ENCODE assay signal across 8 mouse cellular contexts in the genomic region with DNA sequence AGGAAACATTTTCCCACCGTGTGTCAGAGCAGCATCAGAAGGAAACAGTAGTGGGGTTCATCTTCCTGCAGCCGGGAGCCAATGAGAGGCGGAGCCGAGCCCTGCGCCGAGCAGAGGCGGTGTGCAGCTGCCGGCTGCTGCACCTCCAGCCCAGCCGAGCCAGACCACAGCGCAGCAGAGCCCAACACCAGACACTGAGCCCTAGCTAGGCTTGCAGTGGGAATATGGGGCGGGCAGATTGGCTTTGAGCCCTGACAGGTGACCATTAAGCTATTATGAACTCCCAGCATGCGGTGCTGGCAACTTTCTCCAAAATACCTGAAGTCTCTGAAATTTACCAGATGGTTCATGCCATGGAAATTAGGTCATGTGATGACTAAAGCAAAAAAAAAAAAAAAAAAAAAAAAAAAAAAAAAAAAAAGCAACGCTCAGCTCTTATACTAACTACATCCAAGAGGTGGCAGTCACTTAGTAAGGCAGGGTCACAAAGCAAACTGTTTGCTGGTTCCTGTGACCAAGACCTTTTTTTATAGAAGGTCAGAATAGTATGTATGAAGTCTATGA.
A peak's percentile ranks its signal among the peaks of the same experiment; 100 is the strongest.
DNase-seq lines count a peak whose midpoint lies in the region; ATAC-seq and TF ChIP-seq lines count a peak whose summit lies in the region.

No protein-coding gene starts in this region.

- DNase-seq in ZHBTc4 (ENCODE audit: low read depth, low spot score): peak; percentile 79
- DNase-seq in gastrocnemius, adult 2 months: peak; percentile 84
- DNase-seq in hindbrain, postnatal 0 days (ENCODE audit: low spot score): peak; percentile 84
- peak; percentile 49 to 68 for DNase-seq in left cerebral cortex, adult 9 months (ENCODE audit: low spot score in 2 of 2)
- DNase-seq in right cerebral cortex, adult 2 months (ENCODE audit: low spot score in 2 of 2): peak; percentile 70 to 79
- DNase-seq in urinary bladder, postnatal 25 days (ENCODE audit: low spot score): peak; percentile 45

- no peaks in the 10 kb centered on the region for H3K27me3 ChIP-seq in hindbrain, postnatal 0 days (ENCODE audit: insufficient read depth, low read length)
- no peaks in the 10 kb centered on the region for H3K27me3 ChIP-seq in megakaryocyte, embryonic 14.5 days (replicated peaks)

- no peaks in the 10 kb centered on the region for H3K36me3 ChIP-seq in hindbrain, postnatal 0 days (ENCODE audit: insufficient read depth, low read length)
- H3K36me3 ChIP-seq in megakaryocyte, embryonic 14.5 days (replicated peaks; ENCODE audit: low read length): peaks cover 88% of the 10 kb centered on the region

- under 1% methylated on average over 13 of the region's 13 CpGs for WGBS in hindbrain, postnatal 0 days

- peak overlapping the region; percentile 71 for H3K4me3 ChIP-seq in gastrocnemius, adult 2 months
- peak overlapping the region; percentile 50 for H3K4me3 ChIP-seq in hindbrain, postnatal 0 days (ENCODE audit: low read length)
- peak overlapping the region; percentile 93 for H3K4me3 ChIP-seq in megakaryocyte, embryonic 14.5 days (replicated peaks)

- peak overlapping the region; percentile 61 for H3K9ac ChIP-seq in hindbrain, postnatal 0 days (replicated peaks; ENCODE audit: low read length)

- H3K4me1 ChIP-seq in hindbrain, postnatal 0 days (ENCODE audit: insufficient read depth, low read length): peaks cover 3% of the 10 kb centered on the region; the same call in 1 of the 2 replicates
- H3K4me1 ChIP-seq in megakaryocyte, embryonic 14.5 days: peaks cover 61% of the 10 kb centered on the region

- H3K27ac ChIP-seq in gastrocnemius, adult 2 months: peak overlapping the region; percentile 89
- peak overlapping the region; percentile 89 for H3K27ac ChIP-seq in hindbrain, postnatal 0 days

- TF ChIP-seq CTCF in gastrocnemius, adult 2 months (IDR thresholded peaks at IDR 0.05): no peak; the same call in 1 of the 2 replicates
- TF ChIP-seq CTCF in hindbrain, postnatal 0 days (IDR thresholded peaks at IDR 0.05; ENCODE audit: low read depth): peak; percentile 44

- H3K9me3 ChIP-seq in hindbrain, postnatal 0 days (ENCODE audit: low read length): no peaks in the 10 kb centered on the region
- no peaks in the 10 kb centered on the region for H3K9me3 ChIP-seq in megakaryocyte, embryonic 14.5 days

- peak; percentile 98 for ATAC-seq in common myeloid progenitor, adult 5-6 weeks (replicated peaks; ENCODE audit: low read depth, poor library complexity, severe bottlenecking)
- ATAC-seq in hindbrain, postnatal 0 days: peak; percentile 98

- intact Hi-C loops in gastrocnemius, adult 2 months (cut with DNase I): no loop called here

- peak overlapping the region; percentile 77 for H3K4me2 ChIP-seq in hindbrain, postnatal 0 days (ENCODE audit: low read depth, low read length)

Comparison
In these comparisons a context has a peak if more than half of its experiments do, and no peak if none do; other contexts are left out.
1. Peak in every context shown above with its lines: DNase-seq, ATAC-seq, H3K4me3 ChIP-seq and H3K27ac ChIP-seq.